Mouse (Mus musculus): ENCODE results near the gene Tppp3.

- no peak for TF ChIP-seq CTCF (conservative IDR thresholded peaks at IDR 0.05; ENCODE audit: low read length)
- no peak for TF ChIP-seq NANOG (IDR thresholded peaks at IDR 0.05; ENCODE audit: borderline replicate concordance, low read length)
- no peak for TF ChIP-seq POU5F1 (IDR thresholded peaks at IDR 0.05; ENCODE audit: borderline replicate concordance, low read length)
Measured at GRCm38 (mm10) chr8:105469041-105469695, 2.2 kb downstream of the Tppp3 start.

Measured in E14TG2a.4 (cell line).